Mouse (Mus musculus) liver, adult 2 months (tissue): ENCODE data around the gene Nat8. TPM values are rescaled to one million over a fixed set of nuclear protein-coding genes. Genes with fewer than 3 reads are reported as not detected.
"Not testable (repeated sequence)": the region's sequence is repeated elsewhere in the genome, so short reads cannot be mapped to it uniquely, and the experiment has no call there.

Source experiments
- DNase-seq: peaks from one replicate; pipeline ENCODE4 v3.0.0-alpha.2; 2011; ENCODE audit warnings: low read depth, low spot score; ENCODE audit errors: extremely low read depth
- H3K27ac ChIP-seq: fragments of 200-500 bp; replicated peaks from 2 replicates; pipeline ENCODE4 v1.5.1; 2012; ENCODE audit warnings: low read depth, mild to moderate bottlenecking, control low read depth, inconsistent platforms, low read length; ENCODE audit not compliant: insufficient read depth
- H3K27me3 ChIP-seq: fragments of 200-500 bp; 2 replicates; pipeline ENCODE4 v1.6.1; 2012; ENCODE audit warnings: mild to moderate bottlenecking, moderate library complexity, low read length, inconsistent platforms; ENCODE audit not compliant: control insufficient read depth, insufficient read depth
- H3K36me3 ChIP-seq: fragments of 200-500 bp; 2 replicates; pipeline ENCODE4 v1.6.1; 2012; ENCODE audit warnings: low read length, inconsistent platforms; ENCODE audit not compliant: control insufficient read depth, insufficient read depth
- H3K4me1 ChIP-seq: fragments of 200-500 bp; 2 replicates; pipeline ENCODE4 v1.6.1; 2011; ENCODE audit warnings: low read length; ENCODE audit not compliant: control insufficient read depth, insufficient read depth
- H3K4me3 ChIP-seq: fragments of 200-500 bp; 2 replicates; pipeline ENCODE4 v1.5.1; 2011; ENCODE audit warnings: low read depth, mild to moderate bottlenecking, control low read depth, low read length, moderate library complexity; ENCODE audit not compliant: insufficient read depth
- H3K79me2 ChIP-seq: fragments of 200-500 bp; 2 replicates; pipeline ENCODE4 v1.6.1; 2012; ENCODE audit warnings: inconsistent platforms, mild to moderate bottlenecking, low read length, moderate library complexity; ENCODE audit not compliant: control insufficient read depth, insufficient read depth
- H3K9ac ChIP-seq: fragments of 200-500 bp; 2 replicates; pipeline ENCODE4 v1.6.1; 2012; ENCODE audit warnings: low read depth, mild to moderate bottlenecking, control low read depth, inconsistent platforms, low read length
- CTCF ChIP-seq: fragments of 200-500 bp; IDR thresholded peaks from 2 replicates; pipeline ENCODE4 v1.5.1; 2011; ENCODE audit warnings: low read depth, low read length, control low read depth
- POLR2A ChIP-seq: fragments of 200-500 bp; IDR thresholded peaks from 2 replicates; pipeline ENCODE4 v1.6.1; 2011; ENCODE audit warnings: low read length, control low read depth; ENCODE audit not compliant: insufficient read depth; ENCODE audit errors: extremely low read depth
- WGBS: fragments of 180-500 bp; shearing (Covaris S2); methylation state at CpG from one replicate; pipeline ENCODE4 v1.1.7; 2018; 5-methylcytosine and 5-hydroxymethylcytosine counted together
- polyA plus RNA-seq: library from polyadenylated mRNA; depleted of rRNA; stranded (reverse); fragments of >200 nt; gene quantifications from 2 replicates; pipeline ENCODE4 v1.2.3, GENCODE M21; 2012
- total RNA-seq: library from RNA; depleted of rRNA; stranded (reverse); fragments of >200 nt; gene quantifications from 2 replicates; pipeline ENCODE4 v1.2.3, GENCODE M21; 2014

Nat8 gene
- total and polyA plus RNA-seq, 2 experiments: 0.18 to 1.2 TPM

- Histone ChIP-seq H3K4me1 (peaks cover 32% of the 10 kb centered on the region), H3K27ac (peak overlapping the region; percentile 62)
- WGBS: 24% methylated on average over 25 of the region's 25 CpGs
- not testable (repeated sequence) for H3K36me3 ChIP-seq, H3K9ac ChIP-seq, H3K4me3 ChIP-seq, H3K27me3 ChIP-seq, H3K79me2 ChIP-seq
- peak; percentile 81 for DNase-seq
- TF ChIP-seq CTCF: peak; percentile 25; the same call in 1 of the 2 replicates
Observed at GRCm38 (mm10) chr6:85843677-85844458, 12.0 kb upstream of the Nat8 start.

GRCm38 (mm10) chr6:85839982-85840381 lies 8.1 kb upstream of the Nat8 start:
- Histone ChIP-seq H3K27me3 (no peaks in the 10 kb centered on the region), H3K36me3 (no peaks in the 10 kb centered on the region), H3K4me3 (no peak overlapping the region), H3K79me2 (no peaks in the 10 kb centered on the region), H3K27ac (peak overlapping the region; percentile 39; the same call in 1 of the 2 replicates), H3K9ac (no peak overlapping the region), H3K4me1 (peaks cover 12% of the 10 kb centered on the region)
- TF ChIP-seq POLR2A (no peak), CTCF (no peak)
- WGBS: 34% methylated on average over 4 of the region's 4 CpGs
- peak; percentile 61 for DNase-seq

- peak; percentile 73 for DNase-seq
- Histone ChIP-seq H3K27ac (peak overlapping the region; percentile 91), H3K27me3 (no peaks in the 10 kb centered on the region), H3K4me1 (peaks cover 14% of the 10 kb centered on the region), H3K4me3 (no peak overlapping the region), H3K36me3 (no peaks in the 10 kb centered on the region), H3K9ac (0 out of 2 replicates have a peak overlapping the region, but pooled peaks have one; percentile 38), H3K79me2 (no peaks in the 10 kb centered on the region)
- WGBS: 37% methylated on average over 8 of the region's 8 CpGs
- no peak for TF ChIP-seq POLR2A
- no peak for TF ChIP-seq CTCF
Observed at GRCm38 (mm10) chr6:85838674-85839073, 6.8 kb upstream of the Nat8 start.

- Histone ChIP-seq H3K27ac (peak overlapping the region; percentile 83), H3K4me1 (peaks cover 13% of the 10 kb centered on the region), H3K9ac (peak overlapping the region; percentile 54)
- not testable (repeated sequence) for H3K79me2 ChIP-seq, H3K27me3 ChIP-seq, H3K4me3 ChIP-seq, H3K36me3 ChIP-seq
- 16% methylated on average over 12 of the region's 12 CpGs for WGBS
- peak; percentile 67 for DNase-seq
- TF ChIP-seq CTCF: peak; percentile 52
Observed at GRCm38 (mm10) chr6:85837307-85837706, 5.4 kb upstream of the Nat8 start.

GRCm38 (mm10) chr6:85836827-85837226 lies 4.9 kb upstream of the Nat8 start:
- H3K4me1 ChIP-seq: peaks cover 13% of the 10 kb centered on the region
- H3K27ac ChIP-seq: peak overlapping the region; percentile 83; the same call in 1 of the 2 replicates
- H3K36me3 ChIP-seq, H3K27me3 ChIP-seq, H3K4me3 ChIP-seq, H3K79me2 ChIP-seq, DNase-seq, H3K9ac ChIP-seq: not testable (repeated sequence)
- TF ChIP-seq CTCF: peak; percentile 33
- 7% methylated on average over 9 of the region's 9 CpGs for WGBS

- H3K27ac ChIP-seq, DNase-seq, H3K4me3 ChIP-seq, H3K27me3 ChIP-seq, H3K79me2 ChIP-seq, H3K9ac ChIP-seq, H3K36me3 ChIP-seq: not testable (repeated sequence)
- peaks cover 14% of the 10 kb centered on the region for H3K4me1 ChIP-seq
- 83% methylated on average over 5 of the region's 5 CpGs for WGBS
Observed at GRCm38 (mm10) chr6:85836098-85836497, 4.2 kb upstream of the Nat8 start.

- peak overlapping the region; percentile 79 for H3K27ac ChIP-seq
- not testable (repeated sequence) for DNase-seq, H3K4me3 ChIP-seq, H3K27me3 ChIP-seq, H3K9ac ChIP-seq, H3K79me2 ChIP-seq, H3K36me3 ChIP-seq
- WGBS: 57% methylated on average over 1 of the region's 2 CpGs
- peaks cover 15% of the 10 kb centered on the region for H3K4me1 ChIP-seq
Observed at GRCm38 (mm10) chr6:85835104-85835503, 3.2 kb upstream of the Nat8 start.

GRCm38 (mm10) chr6:85834504-85835100 lies 2.7 kb upstream of the Nat8 start:
- not testable (repeated sequence) for H3K27me3 ChIP-seq, H3K36me3 ChIP-seq, H3K9ac ChIP-seq, H3K79me2 ChIP-seq, H3K4me3 ChIP-seq
- H3K27ac ChIP-seq: peak overlapping the region; percentile 79
- H3K4me1 ChIP-seq: peaks cover 12% of the 10 kb centered on the region
- peak; percentile 83 for DNase-seq
